In genomic region chr6:72096669-72097068, GRCm38 (mm10) we compare ENCODE assay signal across 8 mouse cellular contexts. TPM values are rescaled to one million over a fixed set of nuclear protein-coding genes. Genes with fewer than 3 reads are reported as not detected.
DNase-seq lines count a peak whose midpoint lies in the region; ATAC-seq and TF ChIP-seq lines count a peak whose summit lies in the region.

No protein-coding gene starts in this region.

- H3K27me3 ChIP-seq in testis, adult 2 months (ENCODE audit: control insufficient read depth, insufficient read depth, low read length), result no peaks in the 10 kb centered on the region
- H3K27me3 ChIP-seq in liver, embryonic 11.5 days (replicated peaks; ENCODE audit: control insufficient read depth, insufficient read depth, low read length), result no peaks in the 10 kb centered on the region
- no peaks in the 10 kb centered on the region for H3K27me3 ChIP-seq in thymus, adult 2 months (ENCODE audit: control insufficient read depth, insufficient read depth, low read length)

- H3K9me3 ChIP-seq in liver, embryonic 11.5 days (ENCODE audit: control insufficient read depth, low read length), result no peaks in the 10 kb centered on the region

- 47% methylated on average over 8 of the region's 8 CpGs for WGBS in liver, embryonic 11.5 days
- 35% methylated on average over 8 of the region's 8 CpGs for WGBS in thymus, adult 2 months

- no peak for DNase-seq in gastrocnemius, adult 2 months
- DNase-seq in gastrocnemius, postnatal 4 days (ENCODE audit: low spot score in 2 of 2), result no peak
- no peak for DNase-seq in testis, postnatal 14 days (ENCODE audit: low spot score)
- no peak for DNase-seq in liver, embryonic 11.5 days (ENCODE audit: low spot score)
- DNase-seq in thymus, adult 2 months, result no peak
- no peak for DNase-seq in embryo, embryonic 10.5 days (ENCODE audit: low spot score)
- no peak for DNase-seq in adrenal gland, adult 8-10 months

- H3K27ac ChIP-seq in gastrocnemius, adult 2 months, result peak overlapping the region; percentile 90
- H3K27ac ChIP-seq in testis, adult 2 months (ENCODE audit: control insufficient read depth, insufficient read depth, low read depth, low read length), result peak overlapping the region; percentile 74
- peak overlapping the region; percentile 77 for H3K27ac ChIP-seq in liver, embryonic 11.5 days (ENCODE audit: low read depth, low read length)
- no peak overlapping the region for H3K27ac ChIP-seq in thymus, adult 2 months (ENCODE audit: control insufficient read depth, insufficient read depth, low read length)

- no peak overlapping the region for H3K9ac ChIP-seq in liver, embryonic 11.5 days (ENCODE audit: low read depth, low read length)

- TF ChIP-seq CTCF in gastrocnemius, adult 2 months (IDR thresholded peaks at IDR 0.05), result no peak
- no peak for TF ChIP-seq CTCF in testis, adult 2 months (IDR thresholded peaks at IDR 0.05; ENCODE audit: control insufficient read depth, insufficient read depth, insufficient replicate concordance, low read depth, low read length)
- TF ChIP-seq CTCF in thymus, adult 2 months (IDR thresholded peaks at IDR 0.05; ENCODE audit: borderline replicate concordance, control insufficient read depth, extremely low read depth, insufficient read depth, low read length, poor library complexity), result no peak

- H3K4me3 ChIP-seq in gastrocnemius, adult 2 months, result peak overlapping the region; percentile 91
- peak overlapping the region; percentile 85; the same call in 1 of the 2 replicates for H3K4me3 ChIP-seq in testis, adult 2 months (ENCODE audit: control insufficient read depth, low read depth, low read length)
- peak overlapping the region; percentile 87 for H3K4me3 ChIP-seq in liver, embryonic 11.5 days (ENCODE audit: low read depth, low read length)
- H3K4me3 ChIP-seq in thymus, adult 2 months (ENCODE audit: control insufficient read depth, insufficient read depth, low read length), result no peak overlapping the region

- TF ChIP-seq POLR2A in testis, adult 2 months (IDR thresholded peaks at IDR 0.05; ENCODE audit: control insufficient read depth, low read depth, low read length), result no peak
- no peak for TF ChIP-seq POLR2A in thymus, adult 2 months (IDR thresholded peaks at IDR 0.05; ENCODE audit: control insufficient read depth, extremely low read depth, insufficient read depth, low read length, poor library complexity)

- H3K4me1 ChIP-seq in testis, adult 2 months (ENCODE audit: control insufficient read depth, insufficient read depth, low read length), result peaks cover 10% of the 10 kb centered on the region
- peaks cover 46% of the 10 kb centered on the region for H3K4me1 ChIP-seq in liver, embryonic 11.5 days (replicated peaks; ENCODE audit: control insufficient read depth, insufficient read depth, low read length)
- H3K4me1 ChIP-seq in thymus, adult 2 months (replicated peaks; ENCODE audit: control insufficient read depth, insufficient read depth, low read length), result peaks cover 10% of the 10 kb centered on the region

- H3K4me2 ChIP-seq in liver, embryonic 11.5 days, result peak overlapping the region; percentile 77

- no peaks in the 10 kb centered on the region for H3K36me3 ChIP-seq in testis, adult 2 months (ENCODE audit: control insufficient read depth, insufficient read depth, low read length)
- no peaks in the 10 kb centered on the region for H3K36me3 ChIP-seq in liver, embryonic 11.5 days (ENCODE audit: control insufficient read depth, insufficient read depth, low read length)
- H3K36me3 ChIP-seq in thymus, adult 2 months (ENCODE audit: control insufficient read depth, insufficient read depth, low read length), result no peaks in the 10 kb centered on the region

- intact Hi-C loops in gastrocnemius, adult 2 months (cut with DNase I), result loop anchor here (5.0 kb wide), 3 partner anchors 66 to 169 kb away; no protein-coding TSS in a partner anchor

- no peak for ATAC-seq in liver, embryonic 11.5 days (replicated peaks; ENCODE audit: low FRiP score)

RNA-seq across cellular contexts. Expression of gene St3gal5, which starts 0.7 kb away (rescaled TPM):
- 100 to 1,000 TPM in 1 of 2 experiments, 10 to 100 TPM in 1; 98.0 to 105 TPM for total RNA-seq in gastrocnemius, adult 2 months (2021)
- total RNA-seq in gastrocnemius, postnatal 4 days (2021), result 100 to 1,000 TPM in 1 of 2 experiments, 10 to 100 TPM in 1; 69.1 to 105 TPM
- 21.0 and 27.7 TPM in 2 replicates for polyA plus RNA-seq in testis, adult 2 months (2012; rRNA removed)
- polyA plus RNA-seq in liver, embryonic 11.5 days (2014; fragmentation: Nextera tagmentation; extraction: Ambion mirVana), result 109 and 114 TPM in 2 replicates
- polyA plus RNA-seq in thymus, adult 2 months (2012; rRNA removed), result 4.4 and 5.3 TPM in 2 replicates
- 100 to 1,000 TPM; 106 to 366 (median 212) TPM for total RNA-seq in adrenal gland, adult 8-10 months (2022)
